Mouse (Mus musculus) spleen, embryonic (tissue): ENCODE results near the gene Kri1.
"Not testable (repeated sequence)": the region's sequence is repeated elsewhere in the genome, so short reads cannot be mapped to it uniquely, and the experiment has no call there.

Experiments
- CTCF ChIA-PET: fragments of 350-600 bp; sonication (Branson Sonifier 250); formaldehyde crosslinking; loops from one replicate; lab custom pipeline; 2022; lab: Charles Lee

Kri1 gene

DNA sequence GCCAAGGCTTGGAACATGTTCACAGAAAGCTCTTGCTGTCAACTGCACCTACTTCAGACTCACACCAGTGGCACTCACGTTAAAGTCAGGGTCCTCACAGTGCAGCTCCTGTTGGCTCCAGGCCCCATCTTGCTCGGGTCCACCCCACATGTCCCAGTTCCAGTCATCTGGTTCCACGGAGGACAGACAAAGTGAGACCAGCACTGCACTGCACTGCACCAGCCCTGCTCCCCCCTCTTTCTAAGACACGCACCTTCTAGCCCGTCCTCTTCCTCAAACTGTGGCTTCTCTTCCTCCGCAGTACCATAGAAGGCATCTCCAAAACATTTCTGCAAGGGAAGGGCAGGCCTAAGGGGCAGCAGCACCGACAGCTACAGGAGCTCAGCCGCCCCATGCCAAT is 11.5 kb downstream of the Kri1 start:
- CTCF ChIA-PET = interaction anchor here (0.8 kb wide), 1 partner anchor 11 kb away, joined by 3 read pairs; the partner anchor contains the start of gene Kri1

GRCm38 (mm10) chr9:21275727-21276126 is 12.0 kb downstream of the Kri1 start:
- CTCF ChIA-PET = no interaction called here

DNA sequence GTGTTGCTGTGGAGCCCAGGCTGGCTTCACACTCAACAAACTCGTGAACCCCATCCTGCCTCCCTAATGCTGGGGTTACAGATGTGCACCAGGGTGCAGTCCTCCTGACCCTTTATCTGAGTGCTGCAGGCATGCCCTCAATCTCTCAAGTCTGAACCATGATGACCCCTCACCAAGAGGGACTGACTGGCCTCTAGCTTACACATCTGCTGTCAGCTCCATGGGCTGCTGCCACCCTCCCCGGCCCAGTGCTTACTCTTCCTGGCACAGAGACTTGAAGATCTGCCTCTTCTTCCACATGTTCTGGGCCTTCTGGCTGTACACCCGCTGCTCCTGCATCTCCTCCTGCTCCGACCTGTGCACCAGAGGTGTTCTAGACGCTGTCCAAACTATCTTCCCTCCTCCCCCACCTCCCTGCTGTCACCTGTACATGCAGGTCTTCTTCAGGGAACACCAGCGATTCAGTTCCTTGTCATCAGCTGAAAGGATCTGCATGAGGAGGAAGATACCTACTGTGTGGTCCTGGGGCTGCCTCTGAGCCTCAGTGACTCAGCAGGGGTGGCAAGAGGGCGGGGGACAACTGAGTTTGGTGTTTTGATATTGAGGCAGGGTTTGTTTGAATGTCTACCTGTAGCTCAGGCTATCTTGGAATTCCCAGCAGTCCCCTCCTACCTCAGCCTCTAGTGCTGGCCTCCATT is 12.6 kb downstream of the Kri1 start:
- CTCF ChIA-PET = interaction anchor here (0.7 kb wide), 1 partner anchor 12 kb away, joined by 3 read pairs; the partner anchor contains the start of gene Kri1

GRCm38 (mm10) chr9:21274336-21274735 is 13.4 kb downstream of the Kri1 start:
- CTCF ChIA-PET = interaction anchor here (0.7 kb wide), 1 partner anchor 13 kb away, joined by 3 read pairs; the partner anchor contains the start of gene Kri1

GRCm38 (mm10) chr9:21273520-21274228 is 14.1 kb downstream of the Kri1 start:
- CTCF ChIA-PET = interaction anchor here (0.7 kb wide), 1 partner anchor 8 kb away, joined by 4 read pairs; no protein-coding TSS in a partner anchor

- CTCF ChIA-PET = interaction anchor here (0.7 kb wide), 1 partner anchor 9 kb away, joined by 4 read pairs; no protein-coding TSS in a partner anchor
Measured at GRCm38 (mm10) chr9:21273094-21273493, 14.7 kb downstream of the Kri1 start.

GRCm38 (mm10) chr9:21272391-21272790 is 15.4 kb downstream of the Kri1 start:
- CTCF ChIA-PET = no interaction called here

- CTCF ChIA-PET = not testable (repeated sequence)
Measured at GRCm38 (mm10) chr9:21269590-21269989, 18.2 kb downstream of the Kri1 start.

DNA sequence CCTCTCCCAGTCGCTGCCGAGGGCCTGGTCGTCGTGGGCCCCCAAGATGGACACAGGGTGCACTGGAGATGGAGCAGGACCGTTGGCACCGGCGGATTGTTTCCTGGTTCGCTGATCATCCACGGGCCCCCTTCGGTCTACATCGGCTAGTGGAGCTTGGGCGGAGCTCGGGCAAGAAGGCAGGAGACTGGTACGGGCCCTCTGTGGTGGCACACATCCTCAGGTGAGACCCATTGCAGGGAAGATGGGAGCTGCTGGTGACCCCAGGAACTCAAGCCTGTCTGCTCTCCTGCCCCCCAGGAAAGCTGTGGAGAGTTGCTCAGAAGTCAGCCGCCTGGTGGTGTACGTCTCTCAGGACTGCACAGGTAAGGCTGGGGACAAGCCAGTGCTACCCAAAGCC is 19.5 kb downstream of the Kri1 start:
- CTCF ChIA-PET = no interaction called here

DNA sequence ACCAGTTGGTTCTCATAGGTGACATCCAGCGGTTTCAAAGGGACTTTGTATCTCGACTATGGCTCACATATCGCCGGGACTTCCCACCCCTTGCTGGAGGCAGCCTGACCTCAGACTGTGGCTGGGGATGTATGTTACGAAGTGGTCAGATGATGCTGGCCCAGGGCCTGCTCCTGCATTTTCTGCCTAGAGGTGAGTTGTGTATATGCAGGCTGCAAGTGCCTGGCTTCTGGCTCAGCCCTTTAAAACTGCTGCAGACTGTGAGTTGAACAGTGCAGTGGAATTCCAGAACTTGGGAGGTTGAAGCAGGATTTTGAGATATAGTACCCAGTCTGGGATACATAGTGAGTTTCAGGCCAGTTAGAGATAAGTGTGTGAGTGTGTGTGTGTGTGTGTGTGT is 20.9 kb downstream of the Kri1 start:
- CTCF ChIA-PET = interaction anchor here (0.6 kb wide), 1 partner anchor 49 kb away, joined by 3 read pairs; no protein-coding TSS in a partner anchor

DNA sequence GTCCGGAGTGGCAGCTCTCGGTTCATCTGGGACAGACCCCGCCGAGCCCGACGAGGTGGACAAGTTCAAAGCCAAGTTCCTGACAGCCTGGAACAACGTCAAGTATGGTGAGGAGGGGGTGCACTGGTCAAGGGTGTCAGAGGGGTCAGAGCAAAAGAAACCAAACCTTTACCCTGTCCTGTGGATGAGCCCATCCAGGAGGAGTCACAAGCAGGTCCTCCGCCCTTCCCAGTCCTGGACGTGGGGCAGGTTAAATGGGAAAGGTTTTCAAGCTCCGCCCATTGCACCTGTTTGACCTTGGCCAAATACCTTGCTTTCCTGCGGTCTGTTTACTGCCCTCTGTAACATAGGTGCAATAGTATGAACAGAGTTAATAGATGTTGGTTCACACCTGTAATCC is 22.2 kb downstream of the Kri1 start:
- CTCF ChIA-PET = interaction anchor here (2.1 kb wide), 1 partner anchor 25 kb away, joined by 8 read pairs; the partner anchor contains the start of gene Keap1

DNA sequence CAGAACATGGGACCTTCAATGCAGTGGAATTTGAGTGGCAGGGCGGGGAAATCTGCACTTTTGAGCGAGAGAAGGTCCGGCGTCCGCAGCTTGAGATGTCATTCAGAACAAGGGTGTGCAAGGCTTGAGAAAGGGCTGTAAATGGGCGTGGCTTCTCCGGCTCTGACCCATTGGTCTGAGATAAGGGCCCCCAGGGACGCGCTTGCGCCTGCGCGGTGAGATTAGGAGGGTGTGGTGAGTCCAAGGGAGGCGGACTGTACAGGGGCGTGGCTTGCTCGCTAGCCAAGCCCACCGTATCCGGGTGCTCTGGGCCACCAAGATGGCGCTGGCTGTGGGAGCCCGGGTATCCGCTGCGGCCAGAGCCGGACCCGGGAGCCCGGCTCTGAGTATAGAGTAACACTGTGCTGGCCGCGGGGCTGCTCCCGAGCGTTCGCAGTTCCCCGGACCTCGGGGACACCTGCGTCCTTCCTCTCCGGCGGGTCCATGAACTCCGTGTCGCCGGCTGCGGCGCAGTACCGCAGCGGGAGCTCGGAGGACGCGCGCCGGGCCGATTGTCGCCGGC is 22.7 kb downstream of the Kri1 start, which contains the start of gene Atg4d:
Gene Atg4d (plus strand): TSS at position 294 of the 562 bp plus-strand sequence.
- CTCF ChIA-PET = interaction anchor here (0.6 to 2.1 kb wide), 3 partner anchors 24 to 857 kb away, joined by 3 to 8 read pairs (median 3); partner anchors contain the start of gene Keap1

GRCm38 (mm10) chr9:21264272-21264999 is 23.3 kb downstream of the Kri1 start:
- CTCF ChIA-PET = interaction anchor here (0.6 to 2.1 kb wide), 3 partner anchors 24 to 858 kb away, joined by 3 to 8 read pairs (median 3); partner anchors contain the start of gene Keap1

DNA sequence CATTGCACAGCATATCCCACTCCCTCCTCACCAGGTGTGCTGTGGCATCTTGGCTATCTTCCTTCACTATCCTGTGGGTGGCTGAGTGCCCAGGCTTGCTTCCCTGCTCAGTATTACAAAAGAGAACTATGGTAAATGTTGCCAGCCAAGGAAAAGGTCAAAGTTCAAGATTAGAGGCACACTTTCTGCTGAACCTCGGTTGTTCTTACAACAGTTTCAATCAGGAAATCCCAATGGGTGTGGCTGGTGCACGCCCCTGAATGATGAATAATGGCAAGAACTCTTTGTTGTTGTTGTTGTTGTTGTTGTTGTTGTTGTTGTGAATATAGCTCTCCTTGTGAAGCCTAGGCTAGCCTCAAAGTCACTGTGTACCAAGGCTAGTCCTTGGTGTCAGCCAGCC is 25.9 kb downstream of the Kri1 start:
- CTCF ChIA-PET = no interaction called here

- CTCF ChIA-PET = interaction anchor here (0.7 kb wide), 1 partner anchor 16 kb away, joined by 3 read pairs; no protein-coding TSS in a partner anchor
Measured at GRCm38 (mm10) chr9:21260491-21261040, 27.2 kb downstream of the Kri1 start.

GRCm38 (mm10) chr9:21256349-21256748 is 31.4 kb downstream of the Kri1 start:
- CTCF ChIA-PET = interaction anchor here (0.6 kb wide), 1 partner anchor 256 kb away, joined by 8 read pairs; no protein-coding TSS in a partner anchor

GRCm38 (mm10) chr9:21254690-21255089 is 33.1 kb downstream of the Kri1 start:
- CTCF ChIA-PET = no interaction called here

DNA sequence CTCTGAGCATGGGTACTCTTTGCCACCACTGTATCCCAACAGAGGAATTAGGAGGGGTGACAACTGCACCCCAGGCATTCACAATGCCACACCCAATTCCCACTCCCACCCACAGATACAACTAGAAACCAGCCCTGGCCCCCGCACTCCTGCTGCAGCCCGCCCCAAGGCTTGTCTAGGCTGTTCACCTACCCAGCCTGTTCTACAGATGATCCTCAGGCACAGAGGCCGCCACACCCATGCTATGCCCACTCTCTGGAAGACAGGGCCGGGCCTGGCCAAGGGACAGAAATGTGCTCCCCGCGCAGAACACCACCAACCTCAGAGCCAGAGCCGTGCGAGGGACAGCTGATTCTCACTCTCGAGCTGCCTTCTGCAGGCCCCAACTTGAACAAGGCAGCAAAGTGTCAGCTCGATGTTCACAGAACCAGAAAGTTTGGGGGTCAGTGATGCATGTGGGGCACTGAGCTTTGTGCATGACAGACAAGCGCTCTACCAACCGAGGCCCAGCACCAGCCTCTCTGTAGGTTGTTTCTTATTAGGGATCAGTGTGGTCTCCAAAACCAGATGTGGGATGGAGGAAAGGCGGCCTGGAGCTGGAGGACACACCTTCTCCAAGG is 36.5 kb downstream of the Kri1 start:
- CTCF ChIA-PET = no interaction called here

DNA sequence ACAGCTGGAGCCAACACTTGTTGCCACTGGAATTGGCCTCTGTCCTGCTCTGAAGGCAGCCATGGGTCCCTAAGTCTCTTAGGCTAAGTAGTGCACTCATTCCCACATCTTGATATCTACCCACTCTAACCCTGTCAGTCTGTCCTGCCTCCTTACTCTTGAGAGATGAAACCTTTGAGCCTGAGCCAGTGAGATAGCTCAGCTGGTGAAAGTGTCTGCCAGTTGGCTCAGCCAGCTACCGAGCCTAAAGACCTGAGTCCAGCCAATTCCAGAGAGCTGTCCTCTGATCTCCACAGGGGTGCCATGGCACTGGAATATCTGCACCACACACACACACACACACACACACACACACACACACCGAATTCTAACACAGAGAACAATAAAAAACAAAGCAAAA is 37.3 kb downstream of the Kri1 start:
- CTCF ChIA-PET = no interaction called here
